Mouse (Mus musculus) myocyte (in vitro differentiated cells): ENCODE data around the gene Fanca. TPM values are rescaled to one million over a fixed set of nuclear protein-coding genes. Genes with fewer than 3 reads are reported as not detected.
A peak's percentile ranks its signal among the peaks of the same experiment; 100 is the strongest.

Source experiments
- H3K27me3 ChIP-seq: one replicate; pipeline ENCODE4 v1.6.1; 2011; ENCODE audit not compliant: control insufficient read depth, insufficient read depth, insufficient read length
- H3K36me3 ChIP-seq: one replicate; pipeline ENCODE4 v1.6.1; 2011; ENCODE audit not compliant: control insufficient read depth, insufficient read depth
- H3K4me2 ChIP-seq: one replicate; pipeline ENCODE4 v1.6.1; 2011; ENCODE audit warnings: low read depth, control low read depth
- H3K4me3 ChIP-seq: one replicate; pipeline ENCODE4 v1.5.1; 2011; ENCODE audit warnings: mild to moderate bottlenecking, control low read depth, moderate library complexity
- H3K79me2 ChIP-seq: one replicate; pipeline ENCODE4 v1.6.1; 2011; ENCODE audit not compliant: control insufficient read depth, insufficient read depth
- H3ac ChIP-seq: one replicate; pipeline ENCODE4 v1.6.1; 2011; ENCODE audit not compliant: control insufficient read depth, insufficient read length
- CEBPB ChIP-seq: IDR thresholded peaks from 2 replicates; pipeline ENCODE4 v1.6.1; 2011; ENCODE audit warnings: mild to moderate bottlenecking, moderate library complexity; ENCODE audit not compliant: poor library complexity, insufficient read depth, severe bottlenecking
- E2F4 ChIP-seq: IDR thresholded peaks from one replicate; pipeline ENCODE4 v1.6.1; 2011; ENCODE audit warnings: mild to moderate bottlenecking, control low read depth, moderate library complexity; ENCODE audit not compliant: insufficient read depth
- MAX ChIP-seq: IDR thresholded peaks from one replicate; pipeline ENCODE4 v1.6.1; 2011; ENCODE audit warnings: low read depth, mild to moderate bottlenecking, control low read depth
- MYOD1 ChIP-seq, 3 experiments: IDR thresholded peaks; one replicate each; pipeline ENCODE4 v1.6.1; 2011; ENCODE audit warnings: control low read depth in 2 of 3, low read depth in 2 of 3, mild to moderate bottlenecking in 2 of 3, moderate library complexity in 1 of 3; ENCODE audit not compliant: insufficient read length in 2 of 3, control insufficient read depth in 1 of 3
- MYOG ChIP-seq, 3 experiments: IDR thresholded peaks; one replicate each; pipeline ENCODE4 v1.6.1; 2011; ENCODE audit warnings: control low read depth in 2 of 3, low read depth in 2 of 3, mild to moderate bottlenecking in 2 of 3; ENCODE audit not compliant: insufficient read length in 2 of 3, control insufficient read depth in 1 of 3, insufficient read depth in 1 of 3
- POLR2A ChIP-seq: IDR thresholded peaks from one replicate; pipeline ENCODE4 v1.6.1; 2011; ENCODE audit warnings: low read depth, mild to moderate bottlenecking, control low read depth, moderate library complexity; ENCODE audit not compliant: insufficient read length
- POLR2AphosphoS2 ChIP-seq: IDR thresholded peaks from one replicate; pipeline ENCODE4 v1.6.1; 2011; ENCODE audit warnings: low read depth, control low read depth; ENCODE audit not compliant: insufficient read length
- REST ChIP-seq: IDR thresholded peaks from one replicate; pipeline ENCODE4 v1.6.1; 2011; ENCODE audit warnings: mild to moderate bottlenecking, control low read depth, moderate library complexity; ENCODE audit not compliant: insufficient read depth, insufficient read length
- SRF ChIP-seq: IDR thresholded peaks from one replicate; pipeline ENCODE4 v1.6.1; 2011; ENCODE audit warnings: low read depth; ENCODE audit not compliant: control insufficient read depth, insufficient read length
- TCF12 ChIP-seq: IDR thresholded peaks from one replicate; pipeline ENCODE4 v1.6.1; 2011; ENCODE audit warnings: mild to moderate bottlenecking, control low read depth; ENCODE audit not compliant: poor library complexity, insufficient read depth, severe bottlenecking
- TCF3 ChIP-seq: IDR thresholded peaks from one replicate; pipeline ENCODE4 v1.6.1; 2011; ENCODE audit warnings: low read depth, control low read depth; ENCODE audit not compliant: insufficient read length
- USF1 ChIP-seq: IDR thresholded peaks from one replicate; pipeline ENCODE4 v1.6.1; 2011; ENCODE audit warnings: low read depth, mild to moderate bottlenecking, control low read depth, moderate library complexity
- polyA plus RNA-seq: library from polyadenylated mRNA; unstranded; fragments of >200 nt; fragmentation: generic; extraction: Trizol; gene quantifications from one replicate; pipeline ENCODE4 v1.2.1, GENCODE M21; 2012; ENCODE audit warnings: missing spikeins

The Fanca gene
- polyA plus RNA-seq, 1 experiment: 4.0 TPM

DNA sequence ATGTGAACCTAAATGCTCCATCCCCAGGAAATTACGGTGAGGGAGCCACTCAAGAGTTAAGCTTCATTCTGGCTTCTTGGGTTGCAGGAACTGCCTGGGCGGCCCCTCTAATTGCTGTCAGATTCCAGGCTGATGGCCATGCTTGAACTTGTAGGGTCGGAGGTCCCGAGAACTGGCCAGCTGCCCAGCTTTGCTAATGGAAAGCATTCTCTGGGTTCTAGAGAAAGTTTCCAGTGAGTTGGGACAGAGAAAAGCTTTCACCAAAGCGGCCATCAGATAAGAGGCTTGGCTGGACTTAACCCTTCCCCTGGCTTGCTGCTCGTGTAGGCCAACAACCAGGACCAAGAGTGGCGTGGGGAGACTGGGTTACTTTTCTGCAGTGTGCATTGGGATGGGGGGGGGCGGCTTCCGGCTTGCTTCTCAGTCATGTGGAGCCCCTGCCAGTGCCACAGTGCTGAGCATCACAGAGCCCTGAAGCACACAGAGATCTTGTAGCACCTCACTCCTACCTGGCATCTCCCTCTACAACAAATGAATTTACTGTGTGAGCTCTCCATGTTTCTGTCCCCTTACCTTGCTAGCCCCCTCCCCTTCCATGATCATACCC is 30.0 kb upstream of the Fanca start:
- Histone ChIP-seq H3K4me2 (no peak overlapping the region), H3K4me3 (no peak overlapping the region), H3K27me3 (no peaks in the 10 kb centered on the region), H3ac (no peak overlapping the region), H3K36me3 (no peaks in the 10 kb centered on the region), H3K79me2 (no peaks in the 10 kb centered on the region)
- TF ChIP-seq POLR2A: no peak
- no peak for TF ChIP-seq MYOG (IDR thresholded peaks at IDR 0.05; ENCODE audit: control insufficient read depth in 1 of 3, insufficient read depth in 1 of 3, insufficient read length in 2 of 3, low read depth in 2 of 3)
- TF ChIP-seq POLR2AphosphoS2: no peak
- TF ChIP-seq MAX: no peak
- no peak for TF ChIP-seq USF1
- TF ChIP-seq MYOD1 (IDR thresholded peaks at IDR 0.05; ENCODE audit: control insufficient read depth in 1 of 3, insufficient read length in 2 of 3, low read depth in 2 of 3): no peak

DNA sequence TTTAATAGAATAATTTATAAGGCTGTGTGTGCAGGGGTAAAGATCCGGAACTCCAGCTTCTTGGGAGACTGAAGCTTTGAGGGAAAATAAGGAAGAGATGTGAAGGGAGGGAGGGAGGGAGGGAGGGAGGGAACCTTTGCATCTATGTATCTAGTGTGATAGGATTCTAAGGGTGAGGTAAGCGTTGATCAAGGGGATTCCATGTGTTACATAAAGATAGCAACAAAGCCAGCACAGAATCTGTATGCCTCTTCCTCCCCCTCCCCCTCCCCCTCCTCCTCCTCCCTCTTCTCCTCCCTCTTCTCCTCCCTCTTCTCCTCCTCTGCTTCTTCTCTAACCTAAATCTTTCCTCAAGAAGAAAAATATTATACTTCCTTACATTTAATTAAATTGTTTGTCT is 28.9 kb upstream of the Fanca start:
- no peak overlapping the region for H3K4me2 ChIP-seq
- no peak for TF ChIP-seq POLR2AphosphoS2
- no peak for TF ChIP-seq USF1
- TF ChIP-seq CEBPB: no peak
- no peak for TF ChIP-seq SRF
- TF ChIP-seq MYOD1 (IDR thresholded peaks at IDR 0.05; ENCODE audit: control insufficient read depth in 1 of 3, insufficient read length in 2 of 3, low read depth in 2 of 3): no peak
- TF ChIP-seq E2F4: no peak
- no peak for TF ChIP-seq MYOG (IDR thresholded peaks at IDR 0.05; ENCODE audit: control insufficient read depth in 1 of 3, insufficient read depth in 1 of 3, insufficient read length in 2 of 3, low read depth in 2 of 3)
- TF ChIP-seq MAX: no peak
- no peak for TF ChIP-seq REST
- TF ChIP-seq POLR2A: no peak
- TF ChIP-seq TCF12: no peak
- TF ChIP-seq TCF3: no peak
- H3ac ChIP-seq: no peak overlapping the region
- no peak overlapping the region for H3K4me3 ChIP-seq
- no peaks in the 10 kb centered on the region for H3K36me3 ChIP-seq
- no peaks in the 10 kb centered on the region for H3K79me2 ChIP-seq
- no peaks in the 10 kb centered on the region for H3K27me3 ChIP-seq

DNA sequence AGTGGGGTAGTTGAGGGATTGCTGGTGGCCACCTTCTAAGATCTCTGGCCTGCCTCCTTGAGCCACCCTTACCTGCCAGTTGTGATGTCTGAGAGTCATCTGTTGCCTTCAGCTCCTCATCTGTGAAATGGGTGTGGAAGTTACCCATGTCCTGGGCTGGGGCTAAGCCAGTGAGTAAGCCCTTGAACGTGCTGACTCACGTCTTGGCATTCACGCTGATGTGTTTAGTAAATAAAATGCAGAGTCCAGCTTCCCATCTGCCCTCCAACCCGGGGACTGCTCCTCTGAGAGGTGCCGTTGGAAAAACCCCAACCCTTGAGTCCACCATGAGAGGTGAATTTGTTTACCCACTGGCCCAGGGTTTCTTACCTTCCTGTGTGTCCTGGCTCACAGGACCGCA is 27.5 kb upstream of the Fanca start:
- no peak overlapping the region for H3K4me3 ChIP-seq
- no peaks in the 10 kb centered on the region for H3K79me2 ChIP-seq
- no peak overlapping the region for H3ac ChIP-seq
- no peaks in the 10 kb centered on the region for H3K27me3 ChIP-seq
- no peaks in the 10 kb centered on the region for H3K36me3 ChIP-seq
- no peak overlapping the region for H3K4me2 ChIP-seq
- TF ChIP-seq MYOD1 (IDR thresholded peaks at IDR 0.05; ENCODE audit: control insufficient read depth in 1 of 3, insufficient read length in 2 of 3, low read depth in 2 of 3) (no peak), CEBPB (no peak), POLR2A (no peak), MAX (no peak), E2F4 (no peak), POLR2AphosphoS2 (no peak), TCF3 (no peak), REST (no peak), MYOG (IDR thresholded peaks at IDR 0.05; ENCODE audit: control insufficient read depth in 1 of 3, insufficient read depth in 1 of 3, insufficient read length in 2 of 3, low read depth in 2 of 3) (no peak), TCF12 (no peak), USF1 (no peak), SRF (no peak)

DNA sequence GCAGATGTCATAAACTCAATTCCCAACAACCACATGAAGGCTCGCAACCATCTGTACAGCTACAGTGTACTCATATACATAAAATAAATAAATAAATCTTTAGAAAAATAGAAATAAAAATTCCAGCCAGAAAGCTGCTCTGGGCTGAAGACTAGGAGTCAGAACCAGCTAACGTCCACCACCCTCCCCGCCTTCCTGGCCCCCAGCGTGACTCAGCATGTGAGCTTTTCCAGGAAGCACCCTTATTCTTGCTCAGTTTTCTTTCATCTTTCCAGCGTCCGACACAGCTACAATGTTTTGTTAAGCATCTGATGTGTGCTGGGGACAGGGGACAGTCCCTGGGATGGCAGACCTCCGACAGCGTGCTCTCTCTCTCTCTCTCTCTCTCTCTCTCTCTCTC is 26.8 kb upstream of the Fanca start:
- no peak for TF ChIP-seq POLR2A
- TF ChIP-seq MAX: no peak
- TF ChIP-seq TCF12: no peak
- no peak for TF ChIP-seq USF1
- no peak for TF ChIP-seq POLR2AphosphoS2
- TF ChIP-seq MYOD1 (IDR thresholded peaks at IDR 0.05; ENCODE audit: control insufficient read depth in 1 of 3, insufficient read length in 2 of 3, low read depth in 2 of 3): no peak
- TF ChIP-seq E2F4: no peak
- TF ChIP-seq SRF: no peak
- TF ChIP-seq TCF3: no peak
- TF ChIP-seq CEBPB: no peak
- no peak for TF ChIP-seq MYOG (IDR thresholded peaks at IDR 0.05; ENCODE audit: control insufficient read depth in 1 of 3, insufficient read depth in 1 of 3, insufficient read length in 2 of 3, low read depth in 2 of 3)
- TF ChIP-seq REST: no peak
- H3K4me3 ChIP-seq: no peak overlapping the region

More for the DNA sequence above, 26.8 kb upstream of the Fanca start:
- H3K79me2 ChIP-seq: no peaks in the 10 kb centered on the region
- no peaks in the 10 kb centered on the region for H3K36me3 ChIP-seq
- H3ac ChIP-seq: no peak overlapping the region
- peak overlapping the region; percentile 34 for H3K4me2 ChIP-seq
- H3K27me3 ChIP-seq: no peaks in the 10 kb centered on the region
